Mouse (Mus musculus) layer of hippocampus, postnatal 10 days (tissue): Measurements from ENCODE around the gene Celsr3. TPM values are rescaled to one million over a fixed set of nuclear protein-coding genes. Genes with fewer than 3 reads are reported as not detected.

Experiments
- DNase-seq, 2 experiments: peaks; one replicate each; pipeline ENCODE4 v3.0.0; 2021; ENCODE audit warnings: low spot score in 2 of 2
- microRNA-seq, 2 experiments: library from miRNA; unstranded; fragments of <30 nt; microRNA quantifications; one replicate each; pipeline ENCODE4 v1.2.0; 2021
- total RNA-seq, 2 experiments: library from RNA; stranded (reverse); gene quantifications; 2 replicates each; pipeline ENCODE4 v1.2.3; 2021

The Celsr3 gene
- total RNA-seq, 2 experiments from 2014 or later, result 64.6 to 78.9 TPM

- DNase-seq, result peak; percentile 90 to 94
Measured at GRCm38 (mm10) chr9:108853635-108854240, 27.6 kb downstream of the Celsr3 start.

- DNase-seq, result peak; percentile 85 to 90
Measured at GRCm38 (mm10) chr9:108854241-108854696, 28.1 kb downstream of the Celsr3 start.

- DNase-seq, result no peak
Measured at GRCm38 (mm10) chr9:108855335-108855734, 29.2 kb downstream of the Celsr3 start.

GRCm38 (mm10) chr9:108858792-108859527 lies 32.8 kb downstream of the Celsr3 start:
- no peak for DNase-seq

Small RNAs within 50 kb of the gene (microRNA-seq; reads per million reads assigned to microRNA genes)
- gene Gm23156, result 0 reads per million in 2 experiments

Other genes with a start within 250 kb of the Celsr3 start
- gene Wdr6, start 247.6 kb upstream of the Celsr3 start, total RNA-seq, result 100 to 1,000 TPM; 239 to 247 TPM
- gene P4htm, start 228.7 kb upstream of the Celsr3 start, total RNA-seq, result 10 to 100 TPM; 48.7 to 49.0 TPM
- 10 to 100 TPM; 47.3 to 51.1 TPM for gene Arih2, start 176.9 kb upstream of the Celsr3 start, total RNA-seq
- gene Slc25a20, start 164.2 kb upstream of the Celsr3 start, total RNA-seq, result 10 to 100 TPM; 19.2 to 21.0 TPM
- 10 to 100 TPM; 54.9 to 60.6 TPM for gene Prkar2a, start 137.0 kb upstream of the Celsr3 start, total RNA-seq
- 100 to 1,000 TPM; 180 to 190 TPM for gene Ip6k2, start 42.5 kb upstream of the Celsr3 start, total RNA-seq
- gene Nckipsd, start 18.0 kb upstream of the Celsr3 start, total RNA-seq, result 10 to 100 TPM; 40.7 to 43.4 TPM
- gene Slc26a6, start 27.0 kb downstream of the Celsr3 start, total RNA-seq, result 10 to 100 TPM; 35.8 to 38.1 TPM
- under 1 TPM in 1 of 2 experiments, not detected in 1; 0.39 TPM for gene Tmem89, start 88.3 kb downstream of the Celsr3 start, total RNA-seq
- gene Uqcrc1, start 110.3 kb downstream of the Celsr3 start, total RNA-seq, result 100 to 1,000 TPM; 348 to 361 TPM
- 1 to 10 TPM; 3.9 to 4.8 TPM for gene Col7a1, start 127.3 kb downstream of the Celsr3 start, total RNA-seq
- gene Ucn2, start 159.7 kb downstream of the Celsr3 start, total RNA-seq, result under 1 TPM in 1 of 2 experiments, not detected in 1; 0.41 TPM
- gene Pfkfb4, start 165.5 kb downstream of the Celsr3 start, total RNA-seq, result 10 to 100 TPM; 20.9 to 26.7 TPM
- gene Shisa5, start 212.2 kb downstream of the Celsr3 start, total RNA-seq, result 10 to 100 TPM; 37.7 to 47.2 TPM
- 10 to 100 TPM; 11.9 to 13.2 TPM for gene Trex1, start 233.4 kb downstream of the Celsr3 start, total RNA-seq
- gene Atrip, start 247.8 kb downstream of the Celsr3 start, total RNA-seq, result 10 to 100 TPM; 28.5 to 29.9 TPM